8 mouse cellular contexts compared by ENCODE assay signal in genomic region chr2:155826630-155827424, GRCm38 (mm10). TPM values are rescaled to one million over a fixed set of nuclear protein-coding genes. Genes with fewer than 3 reads are reported as not detected.
DNase-seq lines count a peak whose midpoint lies in the region; ATAC-seq and TF ChIP-seq lines count a peak whose summit lies in the region.

TSS of gene Eif6 (minus strand) at chr2:155826925.

- peak within 1 kb of the TSS; percentile 81 for H3K9ac ChIP-seq in ES-E14 (ENCODE audit: insufficient read depth, low read depth, low read length, poor library complexity, severe bottlenecking)
- peak within 1 kb of the TSS; percentile 77 for H3K9ac ChIP-seq in forebrain, embryonic 14.5 days (ENCODE audit: low read length)
- peak within 1 kb of the TSS; percentile 85 for H3K9ac ChIP-seq in liver, embryonic 16.5 days (ENCODE audit: low read depth, low read length)
- H3K9ac ChIP-seq in neural tube, embryonic 12.5 days, result peak within 1 kb of the TSS; percentile 83

- peak; percentile 82 for DNase-seq in ES-E14 (ENCODE audit: low read depth, low spot score)
- peak; percentile 95 for DNase-seq in forebrain, embryonic 14.5 days (ENCODE audit: low spot score)
- peak; percentile 89 to 92 for DNase-seq in heart, postnatal 10 days
- peak; percentile 88 to 93 for DNase-seq in kidney, postnatal 4 days
- DNase-seq in telencephalon, adult 2 months (ENCODE audit: low read depth, low spot score), result peak; percentile 89

- peak within 1 kb of the TSS; percentile 74 for H3K4me2 ChIP-seq in forebrain, embryonic 14.5 days (ENCODE audit: low read length)
- H3K4me2 ChIP-seq in liver, embryonic 16.5 days (ENCODE audit: low read depth, low read length), result peak within 1 kb of the TSS; percentile 79
- H3K4me2 ChIP-seq in neural tube, embryonic 12.5 days (replicated peaks), result peak within 1 kb of the TSS; percentile 95

- 3% methylated on average over 27 of the region's 27 CpGs for WGBS in forebrain, embryonic 14.5 days
- 2% methylated on average over 27 of the region's 27 CpGs for WGBS in liver, embryonic 16.5 days (ENCODE audit: insufficient replicate concordance)
- 3% methylated on average over 27 of the region's 27 CpGs for WGBS in neural tube, embryonic 12.5 days

- H3K9me3 ChIP-seq in ES-E14 (ENCODE audit: control insufficient read depth, insufficient read depth, low read depth, low read length), result no peaks in the 10 kb centered on the region
- H3K9me3 ChIP-seq in forebrain, embryonic 14.5 days (replicated peaks; ENCODE audit: control insufficient read depth, low read length), result no peaks in the 10 kb centered on the region
- H3K9me3 ChIP-seq in liver, embryonic 16.5 days (replicated peaks; ENCODE audit: control insufficient read depth, low read length), result no peaks in the 10 kb centered on the region
- no peaks in the 10 kb centered on the region for H3K9me3 ChIP-seq in neural tube, embryonic 12.5 days

- in situ Hi-C loops in ES-E14 (cut with MboI; ENCODE audit: low sequenced_read_pairs in 2 of 2, unreplicated experiment in 2 of 2), result no loop called here

- H3K27me3 ChIP-seq in forebrain, embryonic 14.5 days (replicated peaks; ENCODE audit: control insufficient read depth, insufficient read depth, low read length), result no peaks in the 10 kb centered on the region
- no peaks in the 10 kb centered on the region for H3K27me3 ChIP-seq in liver, embryonic 16.5 days (ENCODE audit: control insufficient read depth, insufficient read depth, low read depth, low read length)
- no peaks in the 10 kb centered on the region for H3K27me3 ChIP-seq in neural tube, embryonic 12.5 days (replicated peaks)

- peak within 1 kb of the TSS; percentile 42; the same call in 1 of the 2 replicates for H3K27ac ChIP-seq in ES-E14 (ENCODE audit: insufficient read depth, low read depth, low read length, poor library complexity, severe bottlenecking)
- H3K27ac ChIP-seq in forebrain, embryonic 14.5 days (ENCODE audit: low read depth, low read length), result peak within 1 kb of the TSS; percentile 53; the same call in 1 of the 2 replicates
- peak within 1 kb of the TSS; percentile 84 for H3K27ac ChIP-seq in liver, embryonic 16.5 days (ENCODE audit: low read length)
- 0 out of 2 replicates have a peak within 1 kb of the TSS, but pooled peaks have one; percentile 37 for H3K27ac ChIP-seq in neural tube, embryonic 12.5 days

- intact Hi-C loops in heart, postnatal 10 days (cut with DNase I), result no loop called here

- peaks cover 21% of the 10 kb centered on the region for H3K36me3 ChIP-seq in ES-E14 (ENCODE audit: control insufficient read depth, insufficient read depth, low read length, poor library complexity, severe bottlenecking)
- H3K36me3 ChIP-seq in forebrain, embryonic 14.5 days (ENCODE audit: control insufficient read depth, insufficient read depth, low read length), result peaks cover 22% of the 10 kb centered on the region
- H3K36me3 ChIP-seq in liver, embryonic 16.5 days (ENCODE audit: control insufficient read depth, insufficient read depth), result peaks cover 17% of the 10 kb centered on the region
- H3K36me3 ChIP-seq in neural tube, embryonic 12.5 days, result peaks cover 21% of the 10 kb centered on the region

- peaks cover 0 to 3% of the 10 kb centered on the region in 2 experiments; a peak in 1 of 4 replicates for H3K4me1 ChIP-seq in ES-E14 (ENCODE audit: control insufficient read depth in 2 of 2, insufficient read depth in 2 of 2, low read length in 2 of 2, poor library complexity in 1 of 2)
- H3K4me1 ChIP-seq in forebrain, embryonic 14.5 days (ENCODE audit: control insufficient read depth, insufficient read depth, low read length), result peaks cover 8% of the 10 kb centered on the region; the same call in 1 of the 2 replicates
- H3K4me1 ChIP-seq in liver, embryonic 16.5 days (ENCODE audit: control insufficient read depth, low read depth, low read length), result peaks cover 21% of the 10 kb centered on the region
- peaks cover 19% of the 10 kb centered on the region for H3K4me1 ChIP-seq in neural tube, embryonic 12.5 days

- ATAC-seq in cerebellum, adult (ENCODE audit: insufficient number of reproducible peaks, low FRiP score, low TSS enrichment), result peak; percentile 86
- peak; percentile 97 for ATAC-seq in forebrain, embryonic 14.5 days
- peak; percentile 96 for ATAC-seq in liver, embryonic 16.5 days (ENCODE audit: low read depth)
- peak; percentile 92 for ATAC-seq in neural tube, embryonic 12.5 days (ENCODE audit: low FRiP score, low read depth)

- peak within 1 kb of the TSS; percentile 81 to 93 for H3K4me3 ChIP-seq in ES-E14 (ENCODE audit: insufficient read depth in 1 of 2, low read depth in 1 of 2, low read length in 2 of 2, poor library complexity in 1 of 2, severe bottlenecking in 1 of 2)
- peak within 1 kb of the TSS; percentile 86 for H3K4me3 ChIP-seq in forebrain, embryonic 14.5 days (ENCODE audit: low read depth, low read length)
- peak within 1 kb of the TSS; percentile 92 for H3K4me3 ChIP-seq in liver, embryonic 16.5 days (ENCODE audit: low read depth, low read length)
- H3K4me3 ChIP-seq in neural tube, embryonic 12.5 days, result peak within 1 kb of the TSS; percentile 91

TF ChIP-seq in ES-E14, 5 proteins besides CTCF, POLR2A, EP300 and RAD21:
- TF ChIP-seq ZNF384 (IDR thresholded peaks at IDR 0.05; ENCODE audit: low read depth, low read length) (no peak), ZC3H11A (IDR thresholded peaks at IDR 0.05; ENCODE audit: borderline replicate concordance, low read depth, low read length) (no peak), MAFK (IDR thresholded peaks at IDR 0.05; ENCODE audit: insufficient read depth, low read depth, low read length) (no peak), HCFC1 (IDR thresholded peaks at IDR 0.05; ENCODE audit: borderline replicate concordance, insufficient read depth, low read length) (0 out of 2 replicates have a peak, but pooled peaks have one; percentile 26), CHD2 (IDR thresholded peaks at IDR 0.05; ENCODE audit: low read depth, low read length) (no peak)
TF ChIP-seq in ES-E14: peak in this region for 1.

RNA-seq across cellular contexts. Expression of gene Eif6, which starts in this region (rescaled TPM):
- total RNA-seq in ES-E14 (2012; rRNA removed), result 199 and 204 TPM in 2 replicates
- polyA plus RNA-seq in forebrain, embryonic 14.5 days (2014; fragmentation: Nextera tagmentation; extraction: Ambion mirVana), result 159 and 172 TPM in 2 replicates
- 10 to 100 TPM; 77.5 to 79.5 TPM for total RNA-seq in heart, postnatal 10 days (2021)
- polyA plus RNA-seq in liver, embryonic 16.5 days (2015; fragmentation: Nextera tagmentation; extraction: Ambion mirVana), result 108 TPM in 2 replicates
- polyA plus RNA-seq in neural tube, embryonic 12.5 days (2016; fragmentation: Nextera tagmentation; extraction: Ambion mirVana), result 173 and 177 TPM in 2 replicates

Comparison
In these comparisons a context has a peak if more than half of its experiments do, and no peak if none do; other contexts are left out.
1. Peak in every context shown above with its lines: DNase-seq, ATAC-seq, H3K4me3 ChIP-seq and H3K27ac ChIP-seq.